Mouse (Mus musculus): ENCODE data around the gene Drd4. TPM values are rescaled to one million over a fixed set of nuclear protein-coding genes. Genes with fewer than 3 reads are reported as not detected.

The Drd4 gene
- not detected for polyA plus RNA-seq (2014; fragmentation: Illumina TruSeq; extraction: RNeasy Lipid Tissue Mini Kit (QIAGEN cat#74804); ENCODE audit: low read depth, low replicate concordance)

DNA sequence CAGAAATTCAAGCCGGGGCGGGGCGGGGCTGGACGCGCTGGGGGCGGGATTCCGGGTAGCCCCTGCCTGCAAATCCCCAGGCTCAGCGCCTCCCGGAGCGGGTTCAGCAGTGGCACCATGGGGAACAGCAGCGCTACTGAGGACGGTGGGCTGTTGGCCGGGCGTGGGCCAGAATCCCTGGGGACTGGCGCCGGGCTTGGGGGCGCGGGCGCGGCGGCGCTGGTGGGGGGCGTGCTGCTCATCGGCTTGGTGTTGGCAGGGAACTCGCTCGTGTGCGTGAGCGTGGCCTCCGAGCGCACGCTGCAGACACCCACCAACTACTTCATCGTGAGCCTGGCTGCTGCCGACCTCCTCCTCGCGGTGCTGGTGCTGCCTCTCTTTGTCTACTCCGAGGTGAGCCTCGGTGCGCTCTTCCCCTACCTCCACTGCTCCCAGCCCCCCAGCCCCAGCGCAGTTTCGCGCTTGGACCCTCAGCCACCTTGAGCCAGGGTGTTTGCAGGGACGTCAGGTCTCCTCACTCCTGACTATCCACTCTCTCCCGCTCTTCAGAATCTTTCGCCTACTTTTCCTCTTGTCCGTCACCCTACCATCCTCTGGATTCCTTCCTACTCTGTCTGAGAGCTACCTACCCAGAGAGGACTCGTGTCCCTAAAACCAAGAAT, at the start of gene Drd4:
Drd4 (plus strand) TSS at position 86 of the 662 bp plus-strand sequence.

DNA sequence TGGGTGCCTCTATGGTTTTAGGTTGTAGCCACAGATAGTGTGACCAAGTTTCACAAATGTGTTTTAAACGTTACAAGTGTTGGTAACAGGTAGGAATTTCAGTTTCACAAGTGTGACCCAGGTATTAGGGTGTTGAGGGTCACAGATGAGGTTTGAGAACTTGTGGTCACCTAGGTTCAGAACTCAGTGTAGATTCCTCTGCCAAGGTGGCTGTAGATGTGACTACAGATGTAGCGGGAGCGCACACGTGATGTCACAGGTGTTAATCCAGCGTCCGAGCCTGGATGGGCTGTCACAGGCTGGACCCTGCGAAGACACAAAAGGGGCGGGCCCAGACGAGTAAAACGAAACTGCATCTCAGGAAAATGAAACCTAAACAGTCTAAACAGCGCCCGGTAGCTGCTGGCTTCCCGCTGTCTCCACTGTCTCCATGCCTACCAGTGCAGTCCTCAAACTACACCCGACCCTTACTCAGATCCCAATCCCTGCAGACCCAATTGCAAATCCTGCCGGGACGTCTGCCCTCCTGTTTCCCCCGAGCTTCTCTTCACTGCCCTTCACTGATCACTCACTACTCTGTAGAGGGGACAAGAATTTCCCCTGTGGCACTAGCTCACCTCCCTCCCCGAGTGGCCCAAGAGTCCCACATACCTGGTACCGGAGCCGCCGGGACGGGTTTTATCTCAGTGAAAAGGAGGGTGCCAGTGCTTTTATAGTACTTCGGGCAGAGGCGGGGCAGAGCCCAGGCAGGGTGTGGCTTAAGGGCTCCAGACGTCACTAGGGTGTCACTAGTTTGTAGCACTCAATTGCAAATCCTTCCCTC, 25.9 kb upstream of the Drd4 start, which contains the start of gene Irf7:
Irf7 (minus strand) TSS at position 743 of the 823 bp plus-strand sequence.

DNA sequence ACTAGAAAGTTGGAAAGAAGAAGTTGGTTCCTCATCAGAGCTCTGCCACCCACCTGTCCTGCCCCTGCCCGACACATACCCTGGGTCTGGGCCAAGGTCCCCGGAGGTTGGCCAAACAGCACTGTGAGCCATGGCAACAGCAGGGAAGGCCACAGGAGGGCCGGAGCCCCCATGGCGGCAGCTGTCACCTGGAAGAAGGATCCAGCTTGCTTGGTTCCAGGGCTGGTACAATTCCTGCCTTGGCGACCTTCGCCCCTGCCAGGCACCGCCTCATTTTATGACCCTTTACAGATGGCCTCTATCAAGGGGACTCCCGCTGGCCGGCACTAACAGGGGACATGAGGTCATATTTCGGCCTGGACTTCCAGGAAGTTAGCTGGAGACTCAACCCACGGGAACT, 15.3 kb upstream of the Drd4 start, which contains the start of gene Cdhr5:
Cdhr5 (minus strand) TSS at position 241 of the 400 bp plus-strand sequence.

DNA sequence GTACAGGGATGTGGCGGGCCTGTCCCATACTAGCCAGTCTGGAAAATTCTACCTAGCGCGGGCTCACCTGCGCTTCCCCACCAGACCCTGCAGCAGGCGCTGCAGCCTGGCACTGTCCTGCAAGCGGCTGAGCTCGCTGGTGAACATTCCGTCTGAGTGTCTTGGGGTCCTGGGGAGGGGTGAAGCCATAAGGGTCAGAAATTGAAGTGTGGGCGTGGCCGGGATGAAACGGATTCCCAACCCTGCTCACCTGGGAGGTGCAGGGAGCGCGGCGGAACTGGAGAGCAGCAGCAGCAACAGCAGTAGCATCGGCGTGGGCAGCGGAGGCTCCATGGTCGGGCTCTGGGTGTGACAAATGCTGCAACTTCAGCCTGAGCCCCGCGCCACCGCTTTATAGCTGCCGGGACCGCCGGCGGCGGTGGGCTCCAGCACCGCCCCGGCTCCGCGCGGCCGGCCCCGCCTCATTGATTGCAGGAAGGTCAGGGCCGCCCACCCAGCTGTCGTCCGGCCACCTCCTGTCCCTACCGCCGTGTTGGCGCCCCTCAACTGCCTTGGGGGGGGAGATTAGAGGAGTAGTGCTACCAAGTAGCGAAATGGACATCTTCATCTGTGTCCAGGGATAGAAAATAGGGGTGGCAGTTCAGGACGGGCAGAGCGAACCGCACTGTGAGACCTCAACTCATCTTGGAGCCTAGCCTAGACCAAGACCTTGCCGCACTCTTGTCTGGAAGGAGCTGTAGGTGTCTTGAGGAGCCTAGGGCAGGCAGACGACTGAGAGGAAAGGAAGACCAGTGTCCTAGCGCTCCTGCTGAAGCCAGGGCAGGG, 12.8 kb upstream of the Drd4 start, which contains the start of gene Sct:
Sct (minus strand) TSS at position 368 of the 825 bp plus-strand sequence.

DNA sequence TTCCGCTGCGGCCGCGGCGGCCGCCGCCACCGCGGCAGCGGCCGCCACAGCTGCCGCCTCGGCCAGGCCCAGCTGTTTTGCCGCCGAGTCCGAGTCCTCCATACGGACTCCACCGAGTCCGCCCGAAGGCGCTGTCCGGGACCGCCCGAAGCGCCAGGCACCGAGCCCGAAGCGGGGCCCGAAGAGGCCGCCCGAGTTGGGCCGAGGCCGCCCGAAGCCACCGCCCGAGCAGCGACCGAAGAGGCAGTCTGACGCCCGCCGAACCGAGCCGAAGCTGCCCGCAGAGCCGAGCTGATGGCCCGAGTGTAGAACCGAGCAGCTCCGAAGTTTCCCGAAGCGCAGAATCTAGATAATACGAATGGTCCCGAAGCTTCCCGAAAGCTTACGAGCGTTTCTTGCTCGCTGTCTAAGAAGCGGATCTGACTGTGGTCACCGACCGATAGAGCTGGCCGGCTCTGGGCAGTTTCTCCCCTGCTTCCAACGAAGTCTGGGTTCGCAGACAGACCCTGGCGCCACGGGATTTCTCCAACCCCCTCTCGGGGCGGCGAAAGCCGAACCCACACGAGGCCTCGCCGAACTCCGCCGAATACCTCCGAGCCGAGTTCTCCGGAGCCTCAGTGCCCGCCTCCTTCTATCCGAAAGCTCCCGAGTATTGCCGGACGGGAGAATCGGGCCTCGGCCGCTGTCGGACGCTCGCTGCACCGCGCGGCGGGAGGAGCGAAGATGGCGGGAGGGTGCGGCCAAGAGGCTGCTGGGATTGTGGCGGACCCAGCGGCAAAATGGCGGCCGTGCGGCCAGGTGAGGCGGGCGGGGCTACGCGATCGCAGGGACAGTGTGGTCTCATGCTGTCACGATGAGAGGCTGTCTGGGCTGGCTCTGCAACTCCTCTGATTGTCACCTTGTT, 35.9 kb downstream of the Drd4 start, which contains the start of the genes Deaf1 and Tmem80:
Deaf1 (minus strand) TSS at position 222 of the 904 bp plus-strand sequence.
Tmem80 (plus strand) TSS at position 271 of the 904 bp plus-strand sequence.

DNA sequence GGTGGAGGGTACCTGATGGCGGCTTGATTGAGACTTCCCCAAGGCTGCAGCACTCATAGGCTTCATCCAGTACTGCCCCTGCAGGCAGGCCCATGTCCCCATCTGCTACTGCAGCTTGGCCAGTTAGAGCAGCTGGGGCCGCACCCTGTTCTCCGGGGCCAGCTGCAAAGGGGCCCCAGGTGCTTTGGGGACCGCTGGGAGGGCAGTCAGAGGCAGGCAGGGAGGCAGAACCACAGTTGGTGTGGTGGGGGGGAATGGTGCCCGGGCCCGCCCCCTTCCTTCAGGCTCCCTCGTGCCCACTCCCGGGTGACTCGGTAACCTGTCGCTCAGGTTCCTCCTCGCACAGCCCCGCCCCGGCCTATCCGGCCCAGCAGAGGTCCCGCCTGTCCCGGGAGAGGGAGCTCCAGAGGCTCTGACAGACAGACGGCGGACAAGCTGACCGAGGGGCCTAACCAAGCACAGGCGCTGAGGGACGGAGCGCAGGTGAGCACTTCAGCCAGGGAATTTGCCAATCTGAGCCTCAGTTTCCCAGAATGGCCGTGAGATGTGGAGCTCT, 46.8 kb downstream of the Drd4 start, which contains the start of gene Eps8l2:
Eps8l2 (plus strand) TSS at position 305 of the 556 bp plus-strand sequence.

Other genes starting within 250 kb of the Drd4 start
- not detected for gene B4galnt4, start 230.9 kb upstream of the Drd4 start, polyA plus RNA-seq (2014; fragmentation: Illumina TruSeq; extraction: RNeasy Lipid Tissue Mini Kit (QIAGEN cat#74804); ENCODE audit: low read depth, low replicate concordance)
- not detected for gene Pkp3, start 213.8 kb upstream of the Drd4 start, polyA plus RNA-seq (2014; fragmentation: Illumina TruSeq; extraction: RNeasy Lipid Tissue Mini Kit (QIAGEN cat#74804); ENCODE audit: low read depth, low replicate concordance)
- gene Sigirr, start 191.4 kb upstream of the Drd4 start, polyA plus RNA-seq (2014; fragmentation: Illumina TruSeq; extraction: RNeasy Lipid Tissue Mini Kit (QIAGEN cat#74804); ENCODE audit: low read depth, low replicate concordance), result 1.6 TPM
- not detected for gene Ano9, start 174.2 kb upstream of the Drd4 start, polyA plus RNA-seq (2014; fragmentation: Illumina TruSeq; extraction: RNeasy Lipid Tissue Mini Kit (QIAGEN cat#74804); ENCODE audit: low read depth, low replicate concordance)
- 7.0 TPM for gene Ptdss2, start 169.6 kb upstream of the Drd4 start, polyA plus RNA-seq (2014; fragmentation: Illumina TruSeq; extraction: RNeasy Lipid Tissue Mini Kit (QIAGEN cat#74804); ENCODE audit: low read depth, low replicate concordance)
- gene Rnh1, start 119.1 kb upstream of the Drd4 start, polyA plus RNA-seq (2014; fragmentation: Illumina TruSeq; extraction: RNeasy Lipid Tissue Mini Kit (QIAGEN cat#74804); ENCODE audit: low read depth, low replicate concordance), result 5.3 TPM
- 8.3 TPM for gene Hras, start 98.0 kb upstream of the Drd4 start, polyA plus RNA-seq (2014; fragmentation: Illumina TruSeq; extraction: RNeasy Lipid Tissue Mini Kit (QIAGEN cat#74804); ENCODE audit: low read depth, low replicate concordance)
- gene Lrrc56, start 97.8 kb upstream of the Drd4 start, polyA plus RNA-seq (2014; fragmentation: Illumina TruSeq; extraction: RNeasy Lipid Tissue Mini Kit (QIAGEN cat#74804); ENCODE audit: low read depth, low replicate concordance), result 0.37 TPM
- 0.37 TPM for gene Lmntd2, start 77.9 kb upstream of the Drd4 start, polyA plus RNA-seq (2014; fragmentation: Illumina TruSeq; extraction: RNeasy Lipid Tissue Mini Kit (QIAGEN cat#74804); ENCODE audit: low read depth, low replicate concordance)
- gene Rassf7, start 76.1 kb upstream of the Drd4 start, polyA plus RNA-seq (2014; fragmentation: Illumina TruSeq; extraction: RNeasy Lipid Tissue Mini Kit (QIAGEN cat#74804); ENCODE audit: low read depth, low replicate concordance), result 3.6 TPM
- 6.0 TPM for gene Phrf1, start 63.2 kb upstream of the Drd4 start, polyA plus RNA-seq (2014; fragmentation: Illumina TruSeq; extraction: RNeasy Lipid Tissue Mini Kit (QIAGEN cat#74804); ENCODE audit: low read depth, low replicate concordance)
- 32.2 TPM for gene Irf7, start 25.5 kb upstream of the Drd4 start, polyA plus RNA-seq (2014; fragmentation: Illumina TruSeq; extraction: RNeasy Lipid Tissue Mini Kit (QIAGEN cat#74804); ENCODE audit: low read depth, low replicate concordance)
- gene Cdhr5, start 15.2 kb upstream of the Drd4 start, polyA plus RNA-seq (2014; fragmentation: Illumina TruSeq; extraction: RNeasy Lipid Tissue Mini Kit (QIAGEN cat#74804); ENCODE audit: low read depth, low replicate concordance), result 14.3 TPM
- gene Sct, start 12.9 kb upstream of the Drd4 start, polyA plus RNA-seq (2014; fragmentation: Illumina TruSeq; extraction: RNeasy Lipid Tissue Mini Kit (QIAGEN cat#74804); ENCODE audit: low read depth, low replicate concordance), result not detected
- gene Deaf1, start 35.7 kb downstream of the Drd4 start, polyA plus RNA-seq (2014; fragmentation: Illumina TruSeq; extraction: RNeasy Lipid Tissue Mini Kit (QIAGEN cat#74804); ENCODE audit: low read depth, low replicate concordance), result 1.4 TPM
- gene Tmem80, start 35.7 kb downstream of the Drd4 start, polyA plus RNA-seq (2014; fragmentation: Illumina TruSeq; extraction: RNeasy Lipid Tissue Mini Kit (QIAGEN cat#74804); ENCODE audit: low read depth, low replicate concordance), result 10.1 TPM
- 9.6 TPM for gene Eps8l2, start 46.9 kb downstream of the Drd4 start, polyA plus RNA-seq (2014; fragmentation: Illumina TruSeq; extraction: RNeasy Lipid Tissue Mini Kit (QIAGEN cat#74804); ENCODE audit: low read depth, low replicate concordance)
- gene Taldo1, start 100.2 kb downstream of the Drd4 start, polyA plus RNA-seq (2014; fragmentation: Illumina TruSeq; extraction: RNeasy Lipid Tissue Mini Kit (QIAGEN cat#74804); ENCODE audit: low read depth, low replicate concordance), result 13.5 TPM
- gene Gatd1, start 122.1 kb downstream of the Drd4 start, polyA plus RNA-seq (2014; fragmentation: Illumina TruSeq; extraction: RNeasy Lipid Tissue Mini Kit (QIAGEN cat#74804); ENCODE audit: low read depth, low replicate concordance), result 6.2 TPM
- gene Cend1, start 137.5 kb downstream of the Drd4 start, polyA plus RNA-seq (2014; fragmentation: Illumina TruSeq; extraction: RNeasy Lipid Tissue Mini Kit (QIAGEN cat#74804); ENCODE audit: low read depth, low replicate concordance), result not detected
- gene Slc25a22, start 145.9 kb downstream of the Drd4 start, polyA plus RNA-seq (2014; fragmentation: Illumina TruSeq; extraction: RNeasy Lipid Tissue Mini Kit (QIAGEN cat#74804); ENCODE audit: low read depth, low replicate concordance), result 9.5 TPM
- 0.11 TPM for gene Pidd1, start 152.0 kb downstream of the Drd4 start, polyA plus RNA-seq (2014; fragmentation: Illumina TruSeq; extraction: RNeasy Lipid Tissue Mini Kit (QIAGEN cat#74804); ENCODE audit: low read depth, low replicate concordance)
- 11.4 TPM for gene Rplp2, start 155.4 kb downstream of the Drd4 start, polyA plus RNA-seq (2014; fragmentation: Illumina TruSeq; extraction: RNeasy Lipid Tissue Mini Kit (QIAGEN cat#74804); ENCODE audit: low read depth, low replicate concordance)
- 6.6 TPM for gene Pnpla2, start 163.2 kb downstream of the Drd4 start, polyA plus RNA-seq (2014; fragmentation: Illumina TruSeq; extraction: RNeasy Lipid Tissue Mini Kit (QIAGEN cat#74804); ENCODE audit: low read depth, low replicate concordance)
- gene Cracr2b, start 169.1 kb downstream of the Drd4 start, polyA plus RNA-seq (2014; fragmentation: Illumina TruSeq; extraction: RNeasy Lipid Tissue Mini Kit (QIAGEN cat#74804); ENCODE audit: low read depth, low replicate concordance), result not detected
- 10.0 TPM for gene Cd151, start 175.4 kb downstream of the Drd4 start, polyA plus RNA-seq (2014; fragmentation: Illumina TruSeq; extraction: RNeasy Lipid Tissue Mini Kit (QIAGEN cat#74804); ENCODE audit: low read depth, low replicate concordance)
- gene Polr2l, start 183.1 kb downstream of the Drd4 start, polyA plus RNA-seq (2014; fragmentation: Illumina TruSeq; extraction: RNeasy Lipid Tissue Mini Kit (QIAGEN cat#74804); ENCODE audit: low read depth, low replicate concordance), result 2.3 TPM
- 5.4 TPM for gene Tspan4, start 183.2 kb downstream of the Drd4 start, polyA plus RNA-seq (2014; fragmentation: Illumina TruSeq; extraction: RNeasy Lipid Tissue Mini Kit (QIAGEN cat#74804); ENCODE audit: low read depth, low replicate concordance)
- 8.9 TPM for gene Chid1, start 247.9 kb downstream of the Drd4 start, polyA plus RNA-seq (2014; fragmentation: Illumina TruSeq; extraction: RNeasy Lipid Tissue Mini Kit (QIAGEN cat#74804); ENCODE audit: low read depth, low replicate concordance)